Mouse (Mus musculus) NIH3T3 (cell line): ENCODE data around the gene Gm9970.
A peak's percentile ranks its signal among the peaks of the same experiment; 100 is the strongest.
"Not testable (repeated sequence)": the region's sequence is repeated elsewhere in the genome, so short reads cannot be mapped to it uniquely, and the experiment has no call there.

Experiments
- DNase-seq: peaks from one replicate; pipeline ENCODE4 v3.0.0-alpha.2; 2012; ENCODE audit warnings: low read depth

Gm9970 gene

GRCm38 (mm10) chr5:31222696-31223095 lies 18.3 kb downstream of the Gm9970 start:
- no peak for DNase-seq

- DNase-seq = peak; percentile 91
Measured at GRCm38 (mm10) chr5:31221304-31221945, 19.6 kb downstream of the Gm9970 start.

GRCm38 (mm10) chr5:31220448-31221303 lies 20.4 kb downstream of the Gm9970 start, which contains the start of gene Ppm1g:
Gene Ppm1g, minus strand, starts transcription at chr5:31220687.
- peak; percentile 99 for DNase-seq

DNA sequence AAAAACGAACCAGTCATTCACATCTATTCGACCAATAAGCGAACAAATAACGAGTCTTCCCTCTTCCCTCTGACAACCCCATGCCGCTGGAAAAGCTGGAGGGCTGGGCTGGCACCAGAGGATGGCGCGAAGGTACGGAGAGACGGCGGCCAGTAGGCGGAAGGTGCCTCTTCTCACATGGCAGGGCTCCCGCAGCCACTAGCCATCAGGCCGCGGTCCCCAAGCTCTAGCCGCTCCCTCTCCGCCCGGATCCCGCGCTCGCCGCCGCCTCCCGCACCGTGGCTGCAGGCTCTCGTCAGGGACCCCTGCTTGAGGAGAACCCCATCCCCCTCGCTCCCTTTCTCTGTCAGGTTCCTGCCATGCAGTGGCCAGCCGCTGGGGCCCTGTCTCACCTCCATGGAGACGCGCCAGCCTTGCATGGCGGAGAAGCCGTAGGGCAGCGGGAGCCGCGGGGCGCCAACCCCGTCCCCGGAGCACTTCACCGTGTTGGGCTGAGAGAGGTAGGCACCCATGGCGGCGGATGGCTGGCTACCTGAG lies 21.1 kb downstream of the Gm9970 start:
- peak; percentile 62 for DNase-seq

DNA sequence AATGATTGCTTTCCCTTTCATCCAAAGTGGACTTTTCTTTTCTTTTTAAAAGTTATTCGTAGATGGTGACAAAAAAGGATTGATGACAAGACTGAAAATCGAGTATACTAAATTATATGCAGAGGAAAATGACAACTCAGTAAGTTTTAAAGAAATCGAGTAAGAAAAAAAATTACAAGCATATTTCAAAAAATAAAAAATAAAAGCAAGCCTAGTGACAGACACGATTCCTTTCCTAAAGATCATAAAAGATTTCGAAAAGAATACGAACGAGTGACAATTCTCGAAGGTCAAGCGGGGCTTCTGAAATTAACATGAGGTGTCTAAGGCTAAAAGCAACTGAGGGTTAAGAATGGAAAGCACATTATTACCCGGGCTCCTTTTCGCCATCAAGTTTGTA lies 21.6 kb downstream of the Gm9970 start:
- no peak for DNase-seq

GRCm38 (mm10) chr5:31219070-31219469 lies 22.0 kb downstream of the Gm9970 start:
- DNase-seq = peak; percentile 70

DNA sequence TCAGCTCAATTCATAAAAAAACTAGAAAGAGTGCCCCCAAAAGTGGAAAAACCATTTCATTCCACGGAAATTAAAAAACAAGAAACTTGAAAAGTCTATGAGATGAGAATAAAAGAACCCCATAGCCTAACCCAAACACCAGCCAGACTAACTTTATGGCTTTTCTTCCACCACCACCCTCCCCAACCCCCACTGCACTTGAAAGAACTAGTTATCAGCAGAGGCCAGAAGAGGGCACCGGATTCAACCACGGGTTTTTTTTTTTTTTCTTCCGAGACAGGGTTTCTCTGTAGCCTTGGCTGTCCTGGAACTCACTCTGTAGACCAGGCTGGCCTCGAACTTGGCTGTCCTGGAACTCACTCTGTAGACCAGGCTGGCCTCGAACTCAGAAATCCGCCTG lies 22.7 kb downstream of the Gm9970 start:
- DNase-seq = no peak

DNA sequence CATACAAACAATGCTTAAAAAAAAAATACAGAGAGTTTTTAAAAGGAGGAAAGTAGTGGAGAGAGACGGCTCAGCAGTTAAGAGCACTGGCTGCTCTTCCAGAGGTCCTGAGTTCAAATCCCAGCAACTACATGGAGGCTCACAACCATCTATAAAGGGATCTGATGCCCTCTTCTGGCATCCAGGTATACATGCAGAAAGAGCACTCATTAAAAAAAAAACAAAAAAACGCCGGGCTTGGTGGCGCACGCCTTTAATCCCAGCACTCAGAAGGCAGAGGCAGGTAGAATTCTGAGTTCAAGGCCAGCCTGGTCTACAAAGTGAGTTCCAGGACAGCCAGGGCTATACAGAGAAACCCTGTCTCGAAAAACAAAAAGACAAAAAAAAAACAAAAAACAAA lies 24.5 kb downstream of the Gm9970 start:
- DNase-seq = not testable (repeated sequence)

GRCm38 (mm10) chr5:31204421-31204820 lies 36.6 kb downstream of the Gm9970 start:
- no peak for DNase-seq

DNA sequence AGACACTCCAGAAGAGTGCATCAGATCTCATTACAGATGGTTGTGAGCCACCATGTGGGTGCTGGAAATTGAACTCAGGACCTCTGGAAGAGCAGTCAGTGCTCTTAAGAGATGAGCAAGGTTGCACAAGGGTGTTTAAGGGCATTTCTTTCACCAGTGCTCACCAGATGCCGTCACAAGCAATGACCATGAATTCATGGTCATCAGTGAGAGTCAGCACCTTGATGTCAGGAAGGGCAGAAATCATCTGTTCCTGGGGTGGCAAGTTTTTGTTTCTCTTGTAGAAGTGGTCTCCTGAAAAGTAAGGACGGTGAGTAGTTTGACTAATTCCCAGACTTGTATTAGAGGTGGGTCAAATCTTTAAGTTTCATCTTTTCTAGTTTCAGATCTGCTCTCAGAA lies 37.2 kb downstream of the Gm9970 start:
- no peak for DNase-seq

GRCm38 (mm10) chr5:31202933-31203332 lies 38.1 kb downstream of the Gm9970 start:
- no peak for DNase-seq

- DNase-seq = peak; percentile 98
Measured at GRCm38 (mm10) chr5:31201742-31202590, 39.1 kb downstream of the Gm9970 start, which contains the start of gene Zfp513. Gene Zfp513, minus strand, starts transcription at chr5:31202303.

- no peak for DNase-seq
Measured at GRCm38 (mm10) chr5:31201042-31201741, 39.8 kb downstream of the Gm9970 start.

DNA sequence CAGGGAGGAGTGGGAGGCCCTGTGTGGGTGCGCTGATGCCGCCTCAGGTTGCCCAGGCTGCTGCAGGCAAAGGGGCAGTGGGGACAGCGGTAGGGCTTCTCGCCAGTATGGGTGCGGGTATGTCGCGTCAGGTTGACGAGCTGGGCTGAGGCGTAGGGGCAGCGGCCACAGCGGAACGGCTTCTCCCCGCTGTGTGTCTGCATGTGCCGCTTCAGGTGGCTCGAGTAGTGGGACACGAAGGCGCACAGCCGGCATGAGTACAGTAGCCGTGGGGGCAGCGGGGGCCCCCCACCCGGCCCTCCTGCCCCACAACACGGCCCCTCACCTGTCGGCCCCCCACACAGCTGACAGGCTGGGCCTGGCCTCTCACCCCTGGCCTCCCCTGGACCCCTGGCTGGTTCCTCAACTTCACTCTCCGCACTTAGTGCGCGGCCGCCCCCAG lies 40.7 kb downstream of the Gm9970 start:
- DNase-seq = no peak

DNA sequence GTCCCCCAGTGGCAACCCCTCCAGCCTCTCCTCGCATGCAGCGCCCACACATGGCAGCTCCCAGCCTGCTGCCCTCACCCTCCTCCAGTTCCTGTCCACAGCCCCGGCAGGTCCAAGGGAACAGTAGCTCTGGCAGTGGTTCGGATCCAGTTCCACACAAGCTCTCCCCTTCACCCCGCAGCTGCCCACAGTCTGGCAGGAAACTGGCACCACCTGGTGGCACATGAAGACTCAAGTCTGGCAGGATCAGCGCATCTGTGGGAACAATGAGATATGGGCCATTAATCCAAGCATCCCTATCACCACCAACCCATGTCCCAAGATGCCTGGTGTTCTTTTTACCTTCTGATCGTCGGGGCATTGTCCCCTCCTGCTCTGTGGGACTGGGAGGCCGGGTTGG lies 41.1 kb downstream of the Gm9970 start:
- DNase-seq = peak; percentile 52

GRCm38 (mm10) chr5:31199321-31199892 lies 41.6 kb downstream of the Gm9970 start:
- DNase-seq = no peak

DNA sequence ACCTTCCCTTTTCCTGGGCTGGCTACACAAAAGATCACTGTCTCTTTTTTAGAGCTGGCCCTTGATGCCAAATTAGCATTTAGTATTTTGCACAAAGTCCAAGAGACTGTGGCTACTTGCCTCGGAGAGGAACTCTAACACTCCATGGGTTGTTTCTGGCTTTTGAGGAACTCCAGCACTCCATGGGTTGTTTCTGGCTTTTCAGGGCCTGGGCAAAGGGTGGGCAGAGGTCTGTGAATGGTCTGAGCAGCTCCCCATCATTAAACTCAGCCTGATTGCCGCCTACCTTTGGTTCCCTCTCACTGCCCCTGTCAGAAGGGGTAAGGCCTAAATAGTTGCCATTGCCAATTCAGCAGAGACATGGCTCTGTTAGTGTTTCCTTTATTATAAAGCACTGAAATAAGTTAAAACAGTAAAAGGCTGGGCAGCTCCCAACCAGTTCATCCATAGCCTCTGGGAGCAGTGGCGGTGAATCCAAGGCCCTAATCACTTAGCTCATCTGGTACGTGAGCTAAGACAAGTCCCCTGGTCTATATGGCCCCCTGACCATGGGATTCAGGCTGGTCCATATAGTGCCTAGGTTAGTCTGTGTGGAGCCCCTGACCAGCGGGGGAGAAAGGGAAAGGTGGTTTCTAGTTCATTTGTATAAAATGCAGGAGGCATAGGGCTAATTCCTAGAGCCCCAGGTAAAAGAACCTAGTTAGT lies 42.3 kb downstream of the Gm9970 start:
- DNase-seq = no peak

GRCm38 (mm10) chr5:31198170-31198569 lies 42.9 kb downstream of the Gm9970 start:
- DNase-seq = no peak

DNA sequence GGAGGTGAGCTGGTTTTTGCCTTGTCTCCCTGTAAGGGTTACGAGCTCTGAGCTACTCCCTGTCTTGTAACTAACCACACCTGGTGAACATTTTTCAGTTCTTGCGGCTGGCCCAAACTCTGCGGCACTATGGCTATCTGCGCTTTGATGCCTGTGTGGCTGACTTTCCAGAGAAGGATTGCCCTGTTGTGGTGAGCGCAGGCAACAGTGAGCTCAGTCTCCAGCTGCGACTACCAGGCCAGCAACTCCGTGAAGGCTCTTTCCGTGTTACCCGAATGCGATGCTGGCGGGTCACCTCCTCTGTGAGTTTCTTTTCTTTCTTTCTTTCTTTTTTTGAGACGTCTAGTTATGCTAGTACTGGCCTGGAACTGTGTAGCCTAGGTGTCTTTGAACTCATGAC lies 44.0 kb downstream of the Gm9970 start:
- DNase-seq = no peak

- DNase-seq = no peak
Measured at GRCm38 (mm10) chr5:31196207-31196606, 44.8 kb downstream of the Gm9970 start.
